Mouse (Mus musculus) heart, postnatal 25 days (tissue): ENCODE results near the gene Fabp1. TPM values are rescaled to one million over a fixed set of nuclear protein-coding genes. Genes with fewer than 3 reads are reported as not detected.

ENCODE experiments used
- DNase-seq: peaks from one replicate; pipeline ENCODE4 v3.0.0; 2022; ENCODE audit warnings: low spot score
- intact Hi-C: fragments of 180-260 bp; cut with DNase I; formaldehyde crosslinking; loops from one replicate; pipeline ENCODE4 v1.15.1; 2025
- total RNA-seq, 2 experiments: library from RNA; stranded (reverse); gene quantifications; 2 replicates each; pipeline ENCODE4 v1.2.3; 2021

Fabp1 gene
- not detected for total RNA-seq

DNA sequence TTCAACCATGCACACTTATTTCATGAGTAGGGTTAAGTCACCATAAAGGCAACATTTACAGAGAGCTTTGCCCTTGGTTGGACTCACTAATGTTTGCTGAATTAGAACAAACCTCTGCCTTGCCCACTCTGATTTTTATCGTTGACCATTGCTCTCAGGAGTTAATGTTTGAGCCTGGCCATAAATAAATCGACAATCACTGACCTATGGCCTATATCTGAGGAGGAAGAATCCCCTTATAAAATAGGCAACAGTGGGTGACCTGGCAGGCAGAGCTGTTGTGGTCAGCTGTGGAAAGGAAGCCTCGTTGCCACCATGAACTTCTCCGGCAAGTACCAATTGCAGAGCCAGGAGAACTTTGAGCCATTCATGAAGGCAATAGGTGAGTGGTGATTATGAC is at the start of gene Fabp1:
Gene Fabp1 (plus strand): TSS at position 216 of the 400 bp plus-strand sequence.
- intact Hi-C loops: no loop called here
- no peak for DNase-seq

- intact Hi-C loops: loop anchor here (5.0 kb wide), 1 partner anchor 656 kb away; no protein-coding TSS in a partner anchor
- no peak for DNase-seq
Observed at GRCm38 (mm10) chr6:71151098-71151497, 48.5 kb upstream of the Fabp1 start.

DNA sequence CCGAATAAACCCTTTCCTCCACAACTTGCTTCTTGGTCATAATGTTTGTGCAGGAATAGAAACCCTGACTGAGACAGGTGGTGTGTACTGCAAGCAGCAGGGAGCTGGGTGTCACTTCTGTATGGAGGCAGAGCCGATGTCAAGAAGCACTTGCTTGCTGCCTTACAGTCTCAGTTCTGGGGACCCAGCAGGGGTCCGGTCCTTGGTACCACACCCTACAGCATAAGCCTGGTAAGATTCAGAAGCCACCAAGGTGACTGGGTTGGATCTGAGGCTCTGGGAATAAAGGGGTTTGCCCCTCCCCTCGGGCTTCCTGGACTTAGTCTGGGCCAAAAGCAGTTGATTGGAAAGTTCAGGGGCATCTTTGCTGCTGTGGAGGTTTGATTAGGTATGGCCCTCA is 46.1 kb upstream of the Fabp1 start:
- DNase-seq: no peak
- intact Hi-C loops: loop anchor here (5.0 kb wide), 1 partner anchor 654 kb away; no protein-coding TSS in a partner anchor

- intact Hi-C loops: loop anchor here (5.0 kb wide), 1 partner anchor 652 kb away; no protein-coding TSS in a partner anchor
Observed at GRCm38 (mm10) chr6:71154861-71155260, 44.8 kb upstream of the Fabp1 start.

DNA sequence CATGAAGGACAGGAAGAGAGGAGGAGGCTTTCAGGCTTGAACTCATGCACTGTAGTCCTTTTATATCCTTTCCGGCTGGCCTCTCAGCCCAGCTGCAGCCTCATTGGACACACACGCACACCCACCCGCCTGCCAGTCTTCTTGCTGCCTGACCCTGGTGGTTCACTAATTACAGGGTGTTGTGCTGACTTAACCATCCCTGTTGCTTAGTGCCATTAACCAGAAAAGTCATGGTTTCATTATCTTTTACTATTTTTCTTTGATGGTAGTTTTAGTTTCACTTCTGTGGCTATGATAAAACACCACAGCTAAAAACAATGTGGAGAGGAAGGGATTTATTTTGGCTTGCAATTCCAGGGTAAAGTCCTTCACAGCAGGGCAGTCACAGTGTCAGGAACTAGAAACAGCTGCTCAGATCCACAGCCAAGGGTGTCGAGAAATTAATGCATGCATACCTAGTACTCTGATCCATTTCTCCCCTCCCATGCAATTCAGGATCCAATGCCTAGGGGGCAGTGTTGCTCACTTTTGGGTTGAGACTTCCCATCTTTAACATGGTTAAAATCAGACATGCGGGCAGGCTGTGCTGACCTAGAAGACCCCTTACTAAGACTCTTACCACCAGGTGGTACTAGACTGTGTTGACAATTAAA is 42.8 kb upstream of the Fabp1 start:
- intact Hi-C loops: no loop called here

More at GRCm38 (mm10) chr6:71154861-71155260, 44.8 kb upstream of the Fabp1 start:
- no peak for DNase-seq

GRCm38 (mm10) chr6:71161290-71161689 is 38.3 kb upstream of the Fabp1 start:
- DNase-seq: no peak
- intact Hi-C loops: no loop called here

More for the DNA sequence above, 42.8 kb upstream of the Fabp1 start:
- no peak for DNase-seq

DNA sequence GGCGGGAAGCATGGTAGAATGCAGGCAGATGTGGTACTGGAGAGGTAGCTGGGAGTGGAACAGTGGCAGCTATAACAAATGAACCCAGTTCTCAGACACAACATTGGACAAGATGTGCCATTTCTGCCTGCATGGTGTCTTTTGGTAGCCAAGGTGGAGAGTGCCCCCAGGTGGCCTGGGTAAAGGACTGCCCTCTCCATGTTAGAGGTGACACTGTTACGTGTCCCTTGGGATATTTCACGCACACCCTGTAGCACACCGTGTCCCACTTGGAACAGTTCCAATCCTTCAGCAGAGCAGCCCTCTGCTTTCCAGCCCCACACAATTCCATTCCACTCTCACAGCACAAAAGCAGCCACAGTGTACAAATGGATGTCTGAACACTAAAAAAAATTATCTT is 37.4 kb upstream of the Fabp1 start:
- no peak for DNase-seq
- intact Hi-C loops: no loop called here

DNA sequence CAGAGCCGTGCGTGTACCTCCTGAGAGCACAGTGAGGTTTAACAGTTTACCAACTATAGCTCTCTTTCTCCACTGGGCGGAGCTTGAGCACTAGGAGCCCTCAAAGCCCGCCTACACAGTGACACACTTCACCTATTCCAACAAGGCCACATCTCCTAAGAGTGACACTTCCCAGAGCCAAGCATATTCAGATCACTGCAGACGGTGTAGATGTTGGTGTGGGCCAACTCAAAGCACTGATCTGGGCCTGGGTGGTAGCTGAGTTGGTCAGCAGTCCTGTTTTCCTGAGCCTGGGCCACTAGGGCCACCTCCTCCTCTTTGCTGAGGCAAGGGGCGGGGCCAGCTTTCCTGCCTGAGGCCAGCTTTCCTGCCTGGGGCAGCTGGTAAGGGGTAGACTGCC is 35.2 kb upstream of the Fabp1 start:
- no peak for DNase-seq
- intact Hi-C loops: no loop called here

GRCm38 (mm10) chr6:71166551-71167169 is 33.0 kb upstream of the Fabp1 start:
- DNase-seq: no peak
- intact Hi-C loops: loop anchor here (2.0 to 5.0 kb wide), 4 partner anchors 131 to 638 kb away; no protein-coding TSS in a partner anchor

DNA sequence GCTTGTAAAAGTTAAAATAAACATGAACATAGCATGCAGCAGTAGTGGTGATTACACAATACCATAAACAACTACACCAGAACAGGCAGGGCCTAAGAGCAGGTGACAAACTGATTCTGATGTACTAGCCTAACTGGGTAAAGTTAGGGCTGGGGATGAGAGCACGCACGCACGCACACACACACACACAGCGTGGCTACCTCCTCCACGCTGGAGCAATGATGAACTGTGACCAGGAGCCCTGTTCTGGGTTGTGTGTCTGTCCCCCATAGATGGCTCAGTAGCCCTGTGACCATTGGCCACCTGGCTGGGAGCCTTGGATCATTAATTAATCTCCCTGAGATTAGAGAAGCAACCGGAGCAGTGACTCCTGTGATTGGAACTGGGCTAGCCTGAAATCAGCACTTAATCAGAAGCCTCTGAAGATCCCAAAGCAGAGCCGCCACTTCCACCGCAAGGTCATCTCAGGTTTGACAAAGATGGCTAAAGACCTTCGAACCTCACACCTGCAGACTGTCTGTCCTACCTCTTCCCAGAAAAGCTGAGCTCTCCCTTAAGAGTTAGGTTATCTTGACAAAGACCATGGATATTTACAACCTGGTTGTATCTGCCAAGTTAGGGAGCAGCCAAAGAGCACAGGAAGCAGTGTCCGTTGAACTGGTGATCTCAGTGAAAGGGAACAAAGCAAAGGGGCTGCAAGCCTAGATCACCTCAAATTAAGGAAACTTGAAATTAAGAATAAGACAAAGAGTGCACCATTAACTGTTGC is 26.6 kb upstream of the Fabp1 start:
- intact Hi-C loops: no loop called here
- DNase-seq: no peak

DNA sequence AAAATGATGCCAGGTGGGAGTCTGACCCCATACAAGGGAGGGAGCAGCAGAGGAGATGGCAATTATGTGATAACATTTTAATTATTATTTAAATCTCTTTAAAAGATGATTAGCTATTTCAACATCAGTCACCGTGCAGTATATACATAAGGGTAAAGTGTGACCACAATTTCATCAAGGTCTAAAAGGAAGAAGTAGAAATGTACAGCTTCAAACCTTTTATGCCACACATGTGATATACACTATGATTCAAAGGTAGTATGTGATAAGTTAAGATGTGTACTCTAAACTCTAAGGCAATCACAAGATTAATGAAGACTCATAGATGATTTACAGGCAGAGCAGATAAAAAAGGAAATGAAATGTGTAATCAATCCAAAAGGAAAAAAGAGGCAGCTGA is 19.0 kb upstream of the Fabp1 start:
- no peak for DNase-seq
- intact Hi-C loops: no loop called here

- no peak for DNase-seq
- intact Hi-C loops: no loop called here
Observed at GRCm38 (mm10) chr6:71184941-71185604, 14.6 kb upstream of the Fabp1 start.

DNA sequence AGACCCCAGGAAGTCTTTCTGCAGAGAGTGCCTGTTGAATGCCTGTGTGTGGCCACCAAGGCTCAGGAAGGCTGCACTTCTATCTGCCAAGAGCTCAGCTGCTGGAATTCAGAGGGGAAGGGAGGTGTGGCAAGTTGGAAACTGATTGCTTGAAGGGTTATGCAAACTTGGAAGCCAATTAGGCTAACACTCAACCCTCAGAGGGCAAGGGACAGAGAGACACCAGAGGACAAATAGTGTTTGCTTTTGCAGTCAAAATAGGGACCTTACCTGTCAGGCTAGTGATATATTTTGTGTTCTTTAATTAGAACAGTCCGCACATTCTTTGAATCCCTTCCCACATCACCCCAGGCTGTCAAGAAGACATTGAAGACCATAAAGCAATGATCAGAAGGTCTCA is 10.0 kb upstream of the Fabp1 start:
- DNase-seq: no peak
- intact Hi-C loops: no loop called here

GRCm38 (mm10) chr6:71190501-71190900 is 9.1 kb upstream of the Fabp1 start:
- intact Hi-C loops: no loop called here
- DNase-seq: no peak

GRCm38 (mm10) chr6:71193151-71193740 is 6.4 kb upstream of the Fabp1 start:
- intact Hi-C loops: no loop called here
- no peak for DNase-seq

DNA sequence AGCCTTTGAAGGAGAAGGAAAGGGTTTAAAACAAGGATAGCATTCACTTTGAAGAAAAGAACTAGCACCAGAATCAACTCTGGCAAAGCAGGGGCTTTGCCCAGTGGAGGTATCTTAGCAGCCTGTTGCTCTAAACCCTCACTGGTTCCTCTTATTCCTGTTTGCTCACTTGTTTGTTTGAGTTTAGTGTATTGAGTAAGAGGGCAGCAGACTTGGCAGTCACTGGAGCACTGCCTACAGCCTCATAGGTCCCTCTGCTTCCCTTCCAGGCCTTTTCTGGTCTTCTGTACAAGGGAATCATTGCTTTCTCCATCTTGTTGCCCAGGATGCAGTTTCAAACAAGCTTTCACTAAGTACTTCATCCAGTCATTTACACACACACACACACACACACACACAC is 3.5 kb upstream of the Fabp1 start:
- intact Hi-C loops: no loop called here
- no peak for DNase-seq

GRCm38 (mm10) chr6:71197636-71198535 is 1.7 kb upstream of the Fabp1 start:
- DNase-seq: no peak
- intact Hi-C loops: no loop called here

- DNase-seq: no peak
Observed at GRCm38 (mm10) chr6:71201925-71202324, 2.3 kb downstream of the Fabp1 start.

GRCm38 (mm10) chr6:71203674-71204073 is 4.0 kb downstream of the Fabp1 start:
- DNase-seq: no peak
- intact Hi-C loops: no loop called here

More at GRCm38 (mm10) chr6:71201925-71202324, 2.3 kb downstream of the Fabp1 start:
- intact Hi-C loops: no loop called here
